Mouse (Mus musculus): ENCODE data around the gene Copz1. TPM values are rescaled to one million over a fixed set of nuclear protein-coding genes. Genes with fewer than 3 reads are reported as not detected.
"Not testable (repeated sequence)": the region's sequence is repeated elsewhere in the genome, so short reads cannot be mapped to it uniquely, and the experiment has no call there.

Copz1 gene
- polyA plus RNA-seq, 1 experiment, result 46.8 TPM

DNA sequence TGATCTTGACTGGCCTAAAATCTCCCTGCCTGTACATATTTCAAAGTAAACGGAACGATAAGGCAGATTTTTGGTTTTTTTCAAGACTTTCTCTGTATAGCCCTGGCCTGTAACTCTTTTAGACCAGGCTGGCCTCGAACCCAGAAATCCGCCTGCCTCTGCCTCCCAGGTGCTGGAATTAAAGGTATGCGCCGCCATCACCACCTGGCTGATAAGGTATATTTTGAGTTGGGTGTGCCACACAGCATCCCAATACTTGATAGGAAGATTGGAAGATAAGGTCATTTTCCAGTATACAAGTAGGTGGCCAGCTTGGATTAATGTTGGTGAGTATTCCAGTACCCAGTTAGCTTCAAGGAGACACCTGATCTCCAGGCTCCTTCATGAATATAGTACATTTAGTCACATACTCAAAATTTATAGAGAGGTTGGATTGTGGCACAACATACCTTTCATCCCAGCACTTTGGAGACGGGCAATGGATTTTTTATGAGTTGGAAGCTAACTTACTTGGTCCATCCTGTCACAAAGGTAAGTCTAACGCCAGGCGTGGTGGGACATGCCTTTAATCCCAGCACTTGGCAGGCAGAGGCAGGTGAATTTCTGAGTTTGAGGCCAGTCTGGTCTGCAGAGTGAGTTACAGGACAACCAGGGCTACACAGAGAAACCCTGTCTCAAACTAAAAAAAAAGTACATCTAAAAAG is 25.3 kb upstream of the Copz1 start:
- no peaks in the 10 kb centered on the region for H3K27me3 ChIP-seq (ENCODE audit: control insufficient read depth, insufficient read depth, low read length)
- TF ChIP-seq CTCF (IDR thresholded peaks at IDR 0.05; ENCODE audit: extremely low read depth, insufficient read depth, insufficient read length, insufficient replicate concordance) (no peak), POLR2A (IDR thresholded peaks at IDR 0.05; ENCODE audit: low read depth, low read length) (no peak)
- H3K36me3 ChIP-seq (ENCODE audit: control insufficient read depth, insufficient read depth, low read length), result peaks cover 50% of the 10 kb centered on the region
- peaks cover 2% of the 10 kb centered on the region; the same call in 1 of the 2 replicates for H3K4me1 ChIP-seq (ENCODE audit: control insufficient read depth, insufficient read depth, insufficient read length)
- H3K27ac ChIP-seq (ENCODE audit: insufficient read depth, low read length), result no peak overlapping the region
- no peak for DNase-seq (ENCODE audit: low read depth in 1 of 2, low spot score in 2 of 2)
- no peak overlapping the region for H3K4me3 ChIP-seq (ENCODE audit: extremely low read depth, insufficient read depth, insufficient read length)
- 91% methylated on average over 9 of the region's 9 CpGs for WGBS

- no peak overlapping the region for H3K27ac ChIP-seq (ENCODE audit: insufficient read depth, low read length)
- DNase-seq (ENCODE audit: low read depth in 1 of 2, low spot score in 2 of 2), result no peak
Observed at GRCm38 (mm10) chr15:103247782-103248400, 24.6 kb upstream of the Copz1 start.

GRCm38 (mm10) chr15:103248401-103249313 is 23.9 kb upstream of the Copz1 start:
- TF ChIP-seq CTCF (IDR thresholded peaks at IDR 0.05; ENCODE audit: extremely low read depth, insufficient read depth, insufficient read length, insufficient replicate concordance) (no peak), POLR2A (IDR thresholded peaks at IDR 0.05; ENCODE audit: low read depth, low read length) (no peak)
- DNase-seq (ENCODE audit: low read depth in 1 of 2, low spot score in 2 of 2), result no peak
- Histone ChIP-seq H3K4me1 (ENCODE audit: control insufficient read depth, insufficient read depth, insufficient read length) (no peaks in the 10 kb centered on the region), H3K27ac (ENCODE audit: insufficient read depth, low read length) (no peak overlapping the region), H3K4me3 (ENCODE audit: extremely low read depth, insufficient read depth, insufficient read length) (no peak overlapping the region), H3K27me3 (ENCODE audit: control insufficient read depth, insufficient read depth, low read length) (no peaks in the 10 kb centered on the region), H3K36me3 (ENCODE audit: control insufficient read depth, insufficient read depth, low read length) (peaks cover 38% of the 10 kb centered on the region)
- 92% methylated on average over 28 of the region's 28 CpGs for WGBS

More at GRCm38 (mm10) chr15:103247782-103248400, 24.6 kb upstream of the Copz1 start:
- TF ChIP-seq CTCF (IDR thresholded peaks at IDR 0.05; ENCODE audit: extremely low read depth, insufficient read depth, insufficient read length, insufficient replicate concordance), result no peak
- no peak for TF ChIP-seq POLR2A (IDR thresholded peaks at IDR 0.05; ENCODE audit: low read depth, low read length)
- no peak overlapping the region for H3K4me3 ChIP-seq (ENCODE audit: extremely low read depth, insufficient read depth, insufficient read length)
- H3K4me1 ChIP-seq (ENCODE audit: control insufficient read depth, insufficient read depth, insufficient read length), result peaks cover 2% of the 10 kb centered on the region; the same call in 1 of the 2 replicates
- H3K36me3 ChIP-seq (ENCODE audit: control insufficient read depth, insufficient read depth, low read length), result peaks cover 43% of the 10 kb centered on the region
- no peaks in the 10 kb centered on the region for H3K27me3 ChIP-seq (ENCODE audit: control insufficient read depth, insufficient read depth, low read length)

DNA sequence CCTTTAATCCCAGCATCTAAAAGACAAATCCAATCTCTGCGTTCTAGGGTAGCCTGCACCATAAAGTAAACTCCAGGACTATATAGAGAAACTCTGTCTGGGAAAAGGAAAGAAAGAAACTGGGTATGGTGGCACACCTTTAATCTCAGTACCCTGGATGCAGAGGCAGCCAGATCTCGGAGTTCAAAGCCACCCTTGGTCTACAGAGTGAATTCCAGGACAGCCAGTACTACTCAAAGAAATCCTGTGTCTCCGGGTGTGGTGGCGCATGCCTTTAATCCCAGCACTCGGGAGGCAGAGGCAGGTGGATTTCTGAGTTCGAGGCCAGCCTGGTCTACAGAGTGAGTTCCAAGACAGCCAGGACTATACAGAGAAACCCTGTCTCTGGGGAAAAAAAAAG is 23.0 kb upstream of the Copz1 start:
- WGBS, result 85% methylated on average over 6 of the region's 6 CpGs
- not testable (repeated sequence) for H3K4me3 ChIP-seq (ENCODE audit: extremely low read depth, insufficient read depth, insufficient read length); H3K27ac ChIP-seq (ENCODE audit: insufficient read depth, low read length); H3K27me3 ChIP-seq (ENCODE audit: control insufficient read depth, insufficient read depth, low read length); DNase-seq (ENCODE audit: low read depth in 1 of 2, low spot score in 2 of 2); H3K4me1 ChIP-seq (ENCODE audit: control insufficient read depth, insufficient read depth, insufficient read length)
- H3K36me3 ChIP-seq (ENCODE audit: control insufficient read depth, insufficient read depth, low read length), result peaks cover 36% of the 10 kb centered on the region

DNA sequence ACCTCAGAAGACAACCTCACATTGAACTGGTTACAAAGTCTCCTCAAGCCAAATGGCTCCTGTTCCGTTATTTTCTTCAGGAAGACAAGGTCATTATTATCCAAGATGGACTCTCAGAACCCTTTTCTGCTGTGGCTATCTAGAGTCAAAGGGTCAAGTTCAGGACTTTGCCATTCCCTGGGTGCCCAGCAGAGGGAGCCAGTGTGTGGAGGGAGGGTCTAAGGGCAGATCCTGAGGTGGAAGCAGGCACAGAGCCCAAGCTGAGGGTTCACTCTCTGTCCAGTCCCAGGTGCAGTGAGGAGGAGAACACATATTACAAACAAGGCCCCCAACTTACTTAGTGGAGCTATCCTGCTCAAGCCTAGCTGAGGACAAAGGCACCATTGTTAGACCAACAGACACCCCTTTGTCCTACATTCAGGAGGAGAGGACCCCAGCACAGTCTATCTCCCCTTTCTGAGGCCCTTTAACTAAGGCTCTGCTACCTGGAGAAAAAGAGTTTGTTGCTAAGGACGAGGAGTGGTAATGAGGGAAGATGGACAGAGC is 22.2 kb upstream of the Copz1 start:
- no peak overlapping the region for H3K27ac ChIP-seq (ENCODE audit: insufficient read depth, low read length)
- H3K4me3 ChIP-seq (ENCODE audit: extremely low read depth, insufficient read depth, insufficient read length), result no peak overlapping the region
- H3K27me3 ChIP-seq (ENCODE audit: control insufficient read depth, insufficient read depth, low read length), result no peaks in the 10 kb centered on the region
- no peaks in the 10 kb centered on the region for H3K4me1 ChIP-seq (ENCODE audit: control insufficient read depth, insufficient read depth, insufficient read length)
- DNase-seq (ENCODE audit: low read depth in 1 of 2, low spot score in 2 of 2), result peak; percentile 29 to 73
- H3K36me3 ChIP-seq (ENCODE audit: control insufficient read depth, insufficient read depth, low read length), result peaks cover 33% of the 10 kb centered on the region
- WGBS, result 43% methylated on average over 2 of the region's 2 CpGs
- no peak for TF ChIP-seq POLR2A (IDR thresholded peaks at IDR 0.05; ENCODE audit: low read depth, low read length)
- peak; percentile 89; the same call in 1 of the 2 replicates for TF ChIP-seq CTCF (IDR thresholded peaks at IDR 0.05; ENCODE audit: extremely low read depth, insufficient read depth, insufficient read length, insufficient replicate concordance)

GRCm38 (mm10) chr15:103251595-103251994 is 20.9 kb upstream of the Copz1 start:
- DNase-seq (ENCODE audit: low read depth in 1 of 2, low spot score in 2 of 2), result no peak
- H3K4me3 ChIP-seq (ENCODE audit: extremely low read depth, insufficient read depth, insufficient read length), result no peak overlapping the region
- H3K4me1 ChIP-seq (ENCODE audit: control insufficient read depth, insufficient read depth, insufficient read length), result no peaks in the 10 kb centered on the region
- H3K27ac ChIP-seq (ENCODE audit: insufficient read depth, low read length), result no peak overlapping the region
- H3K36me3 ChIP-seq (ENCODE audit: control insufficient read depth, insufficient read depth, low read length), result peaks cover 23% of the 10 kb centered on the region
- TF ChIP-seq CTCF (IDR thresholded peaks at IDR 0.05; ENCODE audit: extremely low read depth, insufficient read depth, insufficient read length, insufficient replicate concordance) (no peak), POLR2A (IDR thresholded peaks at IDR 0.05; ENCODE audit: low read depth, low read length) (no peak)
- H3K27me3 ChIP-seq (ENCODE audit: control insufficient read depth, insufficient read depth, low read length), result no peaks in the 10 kb centered on the region
- 64% methylated on average over 1 of the region's 1 CpGs for WGBS
